Mouse (Mus musculus) liver, adult 2 months (tissue): ENCODE measurements at regions not wholly inside any gene's neighbourhood (a gene's known extent, or its start where the extent isn't known, plus 50 kb on each side); places are given as distances from the start of the nearest gene placed in this dataset.

Experiments used
- DNase-seq: peaks from one replicate; pipeline ENCODE4 v3.0.0-alpha.2; 2011; ENCODE audit warnings: low read depth, low spot score; ENCODE audit errors: extremely low read depth
- H3K27ac ChIP-seq: fragments of 200-500 bp; replicated peaks from 2 replicates; pipeline ENCODE4 v1.5.1; 2012; ENCODE audit warnings: low read depth, mild to moderate bottlenecking, control low read depth, inconsistent platforms, low read length; ENCODE audit not compliant: insufficient read depth
- H3K27me3 ChIP-seq: fragments of 200-500 bp; 2 replicates; pipeline ENCODE4 v1.6.1; 2012; ENCODE audit warnings: mild to moderate bottlenecking, moderate library complexity, low read length, inconsistent platforms; ENCODE audit not compliant: control insufficient read depth, insufficient read depth
- H3K36me3 ChIP-seq: fragments of 200-500 bp; 2 replicates; pipeline ENCODE4 v1.6.1; 2012; ENCODE audit warnings: low read length, inconsistent platforms; ENCODE audit not compliant: control insufficient read depth, insufficient read depth
- H3K4me1 ChIP-seq: fragments of 200-500 bp; 2 replicates; pipeline ENCODE4 v1.6.1; 2011; ENCODE audit warnings: low read length; ENCODE audit not compliant: control insufficient read depth, insufficient read depth
- H3K4me3 ChIP-seq: fragments of 200-500 bp; 2 replicates; pipeline ENCODE4 v1.5.1; 2011; ENCODE audit warnings: low read depth, mild to moderate bottlenecking, control low read depth, low read length, moderate library complexity; ENCODE audit not compliant: insufficient read depth
- H3K79me2 ChIP-seq: fragments of 200-500 bp; 2 replicates; pipeline ENCODE4 v1.6.1; 2012; ENCODE audit warnings: inconsistent platforms, mild to moderate bottlenecking, low read length, moderate library complexity; ENCODE audit not compliant: control insufficient read depth, insufficient read depth
- H3K9ac ChIP-seq: fragments of 200-500 bp; 2 replicates; pipeline ENCODE4 v1.6.1; 2012; ENCODE audit warnings: low read depth, mild to moderate bottlenecking, control low read depth, inconsistent platforms, low read length
- CTCF ChIP-seq: fragments of 200-500 bp; IDR thresholded peaks from 2 replicates; pipeline ENCODE4 v1.5.1; 2011; ENCODE audit warnings: low read depth, low read length, control low read depth
- POLR2A ChIP-seq: fragments of 200-500 bp; IDR thresholded peaks from 2 replicates; pipeline ENCODE4 v1.6.1; 2011; ENCODE audit warnings: low read length, control low read depth; ENCODE audit not compliant: insufficient read depth; ENCODE audit errors: extremely low read depth
- WGBS: fragments of 180-500 bp; shearing (Covaris S2); methylation state at CpG from one replicate; pipeline ENCODE4 v1.1.7; 2018; 5-methylcytosine and 5-hydroxymethylcytosine counted together

- no peak for TF ChIP-seq POLR2A
- no peak for TF ChIP-seq CTCF
Measured at GRCm38 (mm10) chr17:83069246-83069645, 145.8 kb upstream of the Pkdcc start.

DNA sequence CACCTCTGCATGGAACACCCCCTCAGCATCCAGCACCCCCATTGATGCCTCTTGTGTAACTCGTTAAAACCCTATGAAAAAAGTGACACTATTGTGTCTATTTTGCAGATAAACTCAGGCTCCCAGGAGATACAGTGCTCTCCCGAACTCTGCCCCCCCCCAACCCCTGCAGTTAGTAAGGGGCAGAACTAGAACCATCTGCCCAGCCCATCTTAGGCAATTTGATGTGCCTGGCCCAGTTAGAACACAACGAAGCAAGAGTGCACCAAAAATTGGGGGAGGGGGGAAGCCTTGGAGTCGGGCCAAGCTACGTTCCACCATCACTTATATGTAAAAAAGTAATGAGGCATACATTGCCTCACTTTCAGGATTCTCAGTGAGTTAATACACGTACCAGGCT lies 143.3 kb upstream of the Pkdcc start:
- no peak overlapping the region for H3K27ac ChIP-seq
- H3K4me3 ChIP-seq = no peak overlapping the region
- WGBS = 81% methylated on average over 6 of the region's 6 CpGs
- no peak overlapping the region for H3K9ac ChIP-seq
- no peaks in the 10 kb centered on the region for H3K36me3 ChIP-seq
- no peaks in the 10 kb centered on the region for H3K27me3 ChIP-seq
- no peak for DNase-seq
- TF ChIP-seq POLR2A (no peak), CTCF (no peak)
- H3K79me2 ChIP-seq = no peaks in the 10 kb centered on the region
- peaks cover 4% of the 10 kb centered on the region; the same call in 1 of the 2 replicates for H3K4me1 ChIP-seq

More at GRCm38 (mm10) chr17:83069246-83069645, 145.8 kb upstream of the Pkdcc start:
- 66% methylated on average over 4 of the region's 4 CpGs for WGBS
- no peaks in the 10 kb centered on the region for H3K27me3 ChIP-seq
- H3K27ac ChIP-seq = no peak overlapping the region
- no peak for DNase-seq
- no peaks in the 10 kb centered on the region for H3K36me3 ChIP-seq
- no peaks in the 10 kb centered on the region for H3K79me2 ChIP-seq
- peaks cover 4% of the 10 kb centered on the region; the same call in 1 of the 2 replicates for H3K4me1 ChIP-seq
- H3K9ac ChIP-seq = no peak overlapping the region
- no peak overlapping the region for H3K4me3 ChIP-seq

GRCm38 (mm10) chr17:83072175-83072574 lies 142.9 kb upstream of the Pkdcc start:
- no peaks in the 10 kb centered on the region for H3K36me3 ChIP-seq
- TF ChIP-seq CTCF (no peak), POLR2A (no peak)
- WGBS = 79% methylated on average over 4 of the region's 4 CpGs
- no peaks in the 10 kb centered on the region for H3K27me3 ChIP-seq
- H3K79me2 ChIP-seq = no peaks in the 10 kb centered on the region
- no peak overlapping the region for H3K4me3 ChIP-seq
- no peak for DNase-seq
- peaks cover 4% of the 10 kb centered on the region; the same call in 1 of the 2 replicates for H3K4me1 ChIP-seq
- H3K9ac ChIP-seq = no peak overlapping the region
- H3K27ac ChIP-seq = no peak overlapping the region

DNA sequence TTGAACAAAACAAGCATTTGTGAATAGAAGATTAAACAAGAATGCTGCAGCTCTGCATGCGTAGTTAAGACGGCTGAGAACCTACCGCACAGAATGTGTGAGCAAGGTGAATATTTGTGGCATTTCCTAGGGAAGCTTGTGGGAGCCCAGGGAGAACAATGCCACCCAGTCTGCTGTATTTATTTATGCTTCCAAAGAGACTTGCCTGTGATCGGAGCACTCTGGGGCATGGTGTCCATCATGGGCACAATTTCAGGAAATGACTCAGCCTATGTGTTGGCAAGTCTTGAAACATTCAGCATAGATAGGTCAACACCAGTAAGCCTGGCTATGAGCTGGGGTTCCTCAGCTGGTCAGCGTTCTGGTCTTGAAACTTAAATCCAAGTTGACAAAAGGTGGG lies 140.2 kb upstream of the Pkdcc start:
- WGBS = 72% methylated on average over 5 of the region's 5 CpGs
- TF ChIP-seq CTCF = no peak
- no peak for TF ChIP-seq POLR2A
- DNase-seq = no peak

DNA sequence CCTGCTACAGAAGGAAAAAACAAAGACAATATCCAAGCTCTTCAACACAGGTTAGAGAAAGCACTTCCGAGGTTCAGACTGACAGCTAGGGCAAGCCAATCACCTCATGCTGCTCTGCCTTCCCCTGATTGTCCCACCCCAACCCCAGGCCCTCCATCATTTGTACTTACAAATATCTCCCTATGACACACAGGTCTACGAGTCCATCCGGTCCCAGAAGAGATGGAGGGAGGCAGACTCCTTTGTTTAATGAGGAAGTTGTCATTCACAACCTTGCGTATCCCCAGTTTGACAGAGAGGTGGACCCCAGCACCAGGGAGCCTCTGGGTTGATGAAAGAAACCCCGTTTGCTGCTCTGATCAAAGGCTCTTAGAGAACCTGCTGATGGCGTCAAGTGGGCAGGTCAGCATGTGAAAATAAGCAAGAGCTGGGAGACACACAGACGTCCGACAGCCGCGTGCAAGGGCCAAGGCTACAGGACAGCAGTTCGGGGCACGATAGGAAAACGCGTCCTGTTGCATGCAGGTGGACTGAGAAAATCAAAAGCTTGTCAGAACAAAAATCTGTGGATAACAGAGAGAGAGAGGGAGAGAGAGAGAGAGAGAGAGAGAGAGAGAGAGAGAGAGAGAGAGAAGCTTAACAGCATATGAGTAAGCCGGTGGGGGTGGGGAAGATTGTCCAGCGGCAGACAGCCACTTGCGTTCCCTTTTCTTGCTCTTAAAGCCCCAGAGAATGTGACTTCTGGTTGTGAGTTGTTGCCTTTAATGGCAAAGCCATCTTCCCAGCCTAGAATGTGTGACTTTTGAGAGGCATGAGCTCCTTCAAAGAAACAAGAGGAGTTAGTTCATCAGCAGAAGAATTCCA lies 137.1 kb upstream of the Pkdcc start:
- TF ChIP-seq CTCF (no peak), POLR2A (no peak)
- WGBS = 42% methylated on average over 17 of the region's 17 CpGs
- Histone ChIP-seq H3K27ac (no peak overlapping the region), H3K79me2 (no peaks in the 10 kb centered on the region), H3K4me3 (no peak overlapping the region), H3K9ac (no peak overlapping the region), H3K36me3 (no peaks in the 10 kb centered on the region), H3K4me1 (no peaks in the 10 kb centered on the region), H3K27me3 (no peaks in the 10 kb centered on the region)
- DNase-seq = no peak

More for the DNA sequence above, 140.2 kb upstream of the Pkdcc start:
- no peak overlapping the region for H3K9ac ChIP-seq
- H3K4me1 ChIP-seq = 0 out of 2 replicates have a peak, but pooled peaks cover 1% of the 10 kb centered on the region
- no peaks in the 10 kb centered on the region for H3K27me3 ChIP-seq
- no peak overlapping the region for H3K27ac ChIP-seq
- no peak overlapping the region for H3K4me3 ChIP-seq
- H3K79me2 ChIP-seq = no peaks in the 10 kb centered on the region
- H3K36me3 ChIP-seq = no peaks in the 10 kb centered on the region
